In the genomic region with DNA sequence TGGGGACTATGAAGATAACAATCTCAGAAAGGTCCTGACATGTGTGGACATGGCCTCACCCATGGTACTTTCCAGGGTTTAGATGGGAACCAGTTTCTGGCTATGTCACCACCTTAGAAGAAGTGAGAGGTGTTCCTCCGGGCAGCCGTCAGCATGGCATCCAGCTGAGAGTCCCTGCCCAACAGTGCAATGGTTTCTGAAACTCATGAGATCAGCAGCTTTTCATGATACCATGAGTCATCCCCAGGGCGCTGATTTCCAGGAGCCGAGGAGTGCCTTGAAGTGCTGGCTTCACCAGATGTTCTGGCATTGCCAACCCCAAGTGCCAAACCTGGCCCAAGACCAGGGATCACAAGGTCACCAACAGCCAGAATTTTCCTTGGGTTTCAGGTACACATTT, we compare ENCODE assay signal across 19 mouse cellular contexts.
DNase-seq lines count a peak whose midpoint lies in the region; ATAC-seq lines count a peak whose summit lies in the region.
"Had no signal": no experiment of that assay in that cellular context is flagged by ENCODE, and none has a peak within 500 bp of the region (broad histone marks: within the 10 kb centered on the region; RNA-seq: fewer than 3 reads in every experiment).

No protein-coding gene starts in this region.

- H3K27me3 ChIP-seq in midbrain, embryonic 16.5 days (ENCODE audit: control insufficient read depth, insufficient read depth, low read depth, low read length) = no peaks in the 10 kb centered on the region
- H3K27me3 ChIP-seq: liver, embryonic 13.5 days; lung, embryonic 15.5 days; midbrain, embryonic 12.5 days had no signal

- no peak overlapping the region for H3K9ac ChIP-seq in midbrain, embryonic 16.5 days (ENCODE audit: low read depth, low read length)
- H3K9ac ChIP-seq: liver, embryonic 13.5 days; lung, embryonic 15.5 days; midbrain, embryonic 12.5 days had no signal

- DNase-seq in adrenal gland, adult (ENCODE audit: inconsistent age in 2 of 2, low spot score in 1 of 2) = peak; percentile 5 to 50
- DNase-seq in adrenal gland, adult 18-20 months (ENCODE audit: low spot score in 2 of 2) = no peak
- peak; percentile 4 to 20 for DNase-seq in lung, postnatal 4 days
- DNase-seq in lung, postnatal 25 days (ENCODE audit: low spot score) = no peak
- DNase-seq in NIH3T3 (ENCODE audit: low read depth) = peak; percentile 3
- DNase-seq in fibroblast of lung, adult 2 months (ENCODE audit: low read depth) = peak; percentile 65
- no peak for DNase-seq in neural tube, embryonic 10.5 days (ENCODE audit: extremely low spot score, low spot score)
- DNase-seq: cerebellum, adult 18-20 months; gastrocnemius, adult 2 months; kidney, adult 18-20 months; liver, embryonic 13.5 days; right cerebral cortex, postnatal 25 days; thymus, postnatal 36 days had no signal

- no peak for ATAC-seq in midbrain, embryonic 16.5 days
- ATAC-seq: CD4-positive, CD25-positive, alpha-beta regulatory T cell, adult 4 months had no signal

- no peak overlapping the region for H3K27ac ChIP-seq in midbrain, embryonic 16.5 days (ENCODE audit: low read length)
- H3K27ac ChIP-seq: gastrocnemius, adult 2 months; heart, embryonic 10.5 days; liver, embryonic 13.5 days; lung, embryonic 15.5 days; midbrain, embryonic 12.5 days had no signal

- H3K4me2 ChIP-seq in midbrain, embryonic 16.5 days (ENCODE audit: low read length) = no peak overlapping the region
- H3K4me2 ChIP-seq: liver, embryonic 13.5 days; lung, embryonic 15.5 days; midbrain, embryonic 12.5 days had no signal

- 90% methylated on average over 4 of the region's 4 CpGs for WGBS in midbrain, embryonic 16.5 days

- H3K9me3 ChIP-seq in midbrain, embryonic 16.5 days (replicated peaks; ENCODE audit: control insufficient read depth, low read length, poor library complexity, severe bottlenecking) = no peaks in the 10 kb centered on the region
- H3K9me3 ChIP-seq: G1E; heart, embryonic 10.5 days; liver, embryonic 13.5 days; lung, embryonic 15.5 days; midbrain, embryonic 12.5 days had no signal

- H3K4me3 ChIP-seq in midbrain, embryonic 16.5 days (ENCODE audit: low read depth, low read length) = no peak overlapping the region
- H3K4me3 ChIP-seq: gastrocnemius, adult 2 months; heart, embryonic 10.5 days; liver, embryonic 13.5 days; lung, embryonic 15.5 days; midbrain, embryonic 12.5 days had no signal

- H3K4me1 ChIP-seq in midbrain, embryonic 16.5 days (ENCODE audit: control insufficient read depth, insufficient read depth, low read length) = no peaks in the 10 kb centered on the region
- H3K4me1 ChIP-seq: heart, embryonic 10.5 days; liver, embryonic 13.5 days; lung, embryonic 15.5 days; midbrain, embryonic 12.5 days had no signal

- no peaks in the 10 kb centered on the region for H3K36me3 ChIP-seq in midbrain, embryonic 16.5 days (ENCODE audit: control insufficient read depth, insufficient read depth, low read length)
- H3K36me3 ChIP-seq: G1E; heart, embryonic 10.5 days; liver, embryonic 13.5 days; lung, embryonic 15.5 days; midbrain, embryonic 12.5 days had no signal

Comparison
In these comparisons a context has a peak if more than half of its experiments do, and no peak if none do; other contexts are left out.
1. DNase-seq: peak in adrenal gland, adult (2 of 2), lung, postnatal 4 days (2 of 2), NIH3T3 (single experiment) and fibroblast of lung, adult 2 months (single experiment); none in adrenal gland, adult 18-20 months (0 of 2), lung, postnatal 25 days (single experiment) and neural tube, embryonic 10.5 days (single experiment).